Mouse (Mus musculus): ENCODE data around the gene AU022252. TPM values are rescaled to one million over a fixed set of nuclear protein-coding genes. Genes with fewer than 3 reads are reported as not detected.

Gene AU022252
- polyA plus RNA-seq, 2 experiments from 2014 or later, result 6.2 to 9.6 TPM

DNA sequence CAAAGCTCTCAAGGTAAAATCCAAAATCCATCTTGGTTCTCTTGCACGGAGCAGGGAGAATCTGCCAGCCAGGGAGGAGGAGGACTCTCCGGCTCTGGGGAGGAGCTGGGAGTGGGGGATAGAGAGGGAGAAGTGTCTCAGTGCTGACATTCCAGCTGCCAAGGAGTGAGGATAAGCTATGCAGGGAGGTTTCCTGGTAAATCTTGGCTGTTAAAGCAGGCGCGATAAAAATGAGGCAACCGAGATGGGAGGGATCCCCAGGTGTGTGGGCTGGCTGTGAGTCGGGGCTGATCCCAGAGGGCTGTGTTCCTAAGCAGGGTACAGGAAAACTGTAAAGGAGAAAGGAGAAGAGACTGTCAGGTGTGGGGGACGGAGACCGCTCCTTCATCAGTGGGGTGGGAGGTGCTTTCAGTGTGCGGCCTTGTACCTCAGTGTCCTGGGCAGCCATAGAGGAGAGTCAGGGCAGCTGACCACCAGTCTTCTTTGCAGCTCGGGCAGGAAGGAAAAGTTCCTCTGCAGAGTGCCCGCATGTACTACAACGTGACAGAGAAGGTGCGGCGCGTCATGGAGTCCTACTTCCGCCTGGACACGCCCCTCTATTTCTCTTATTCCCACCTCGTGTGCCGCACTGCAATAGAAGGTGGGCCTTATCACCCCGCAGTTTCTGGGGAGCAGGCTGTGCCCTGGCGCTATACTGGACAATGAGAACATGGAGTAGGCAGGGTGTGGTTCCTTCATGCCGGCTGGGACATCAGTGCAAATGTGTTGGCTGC, 12.1 kb upstream of the AU022252 start:
- ATAC-seq, result no peak

DNA sequence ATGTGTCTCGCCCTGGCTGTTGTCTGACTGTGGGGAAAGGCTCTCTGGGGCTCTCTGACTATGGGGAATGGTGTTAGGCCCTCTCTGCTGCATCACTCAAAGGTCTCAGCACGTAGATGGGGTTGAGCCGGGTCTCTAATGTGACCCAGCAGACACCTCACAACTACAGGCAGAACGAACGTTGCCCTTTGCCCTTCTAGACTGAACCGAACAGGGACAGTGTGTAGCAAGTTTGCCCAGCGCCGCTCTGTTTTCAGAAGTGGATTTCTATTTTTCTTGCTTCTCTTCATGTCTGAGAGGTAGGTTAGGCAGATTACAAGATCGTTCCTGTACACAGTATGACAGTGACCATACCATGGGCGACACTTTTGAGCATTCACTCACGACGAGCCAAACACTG, 10.1 kb upstream of the AU022252 start:
- no peak for ATAC-seq

GRCm38 (mm10) chr4:119241664-119242063, 9.2 kb upstream of the AU022252 start:
- no peak for ATAC-seq

- peak; percentile 97 for ATAC-seq
Observed at GRCm38 (mm10) chr4:119239181-119239682, 6.7 kb upstream of the AU022252 start.

DNA sequence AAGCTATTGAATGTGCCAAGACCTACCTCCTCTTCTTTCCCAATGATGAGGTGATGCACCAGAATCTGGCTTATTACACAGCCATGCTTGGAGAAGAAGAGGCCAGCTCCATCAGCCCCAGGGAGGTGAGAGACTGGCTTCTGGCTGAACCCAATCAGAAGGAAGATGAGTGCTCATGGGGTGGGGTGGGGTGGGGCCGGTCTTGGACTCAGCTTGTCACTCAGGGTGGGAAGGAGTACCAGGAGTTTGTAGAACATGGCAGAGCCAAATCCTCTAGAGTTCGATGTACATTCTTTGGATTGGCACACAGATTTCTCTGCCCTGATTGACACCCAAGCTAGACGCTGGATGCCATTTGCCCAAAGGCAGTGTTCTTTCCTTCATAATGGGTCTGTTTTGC, 6.1 kb upstream of the AU022252 start:
- ATAC-seq, result no peak

- no peak for ATAC-seq
Observed at GRCm38 (mm10) chr4:119234348-119234747, 1.8 kb upstream of the AU022252 start.

- ATAC-seq, result no peak
Observed at GRCm38 (mm10) chr4:119233256-119233901, 867 bp upstream of the AU022252 start.

DNA sequence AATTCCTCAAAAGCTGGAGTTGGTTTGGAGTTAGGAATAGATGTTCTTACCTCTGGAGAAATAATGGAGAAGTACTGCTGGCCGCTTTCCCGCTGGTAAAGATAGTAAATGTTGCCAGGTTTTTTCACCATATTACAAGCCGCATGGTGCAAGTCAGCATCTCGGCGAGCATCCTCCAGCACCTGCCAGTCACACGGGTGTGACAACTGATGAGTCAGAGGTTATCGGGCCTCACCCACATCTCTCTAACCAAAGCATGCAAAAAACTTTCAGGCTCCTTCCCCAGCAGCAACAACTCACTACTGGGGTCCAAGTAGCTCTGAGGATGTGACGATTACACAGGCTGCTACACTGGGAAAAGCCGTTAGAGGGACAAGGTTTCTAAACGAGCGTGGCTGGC, 5.8 kb downstream of the AU022252 start:
- ATAC-seq, result no peak

DNA sequence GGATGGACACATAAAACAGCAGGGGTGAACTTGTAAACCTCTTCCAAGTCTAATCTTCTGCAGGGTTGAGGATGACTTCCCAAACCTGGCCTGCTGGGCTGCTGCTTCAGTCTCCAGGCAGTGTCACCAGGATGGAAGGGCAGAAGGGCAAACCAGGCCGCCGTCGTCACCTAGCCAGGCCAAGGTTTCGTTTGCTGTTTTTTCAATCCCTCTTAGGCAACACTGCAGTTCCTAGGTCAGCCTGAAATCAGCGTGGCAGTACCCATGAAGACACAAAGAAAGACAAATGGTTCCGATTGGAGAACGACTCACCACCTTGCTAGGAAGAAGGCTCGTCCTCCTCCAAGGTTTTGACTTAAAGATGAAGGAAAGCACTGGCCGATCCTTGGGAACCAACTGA, 6.8 kb downstream of the AU022252 start:
- no peak for ATAC-seq

- no peak for ATAC-seq
Observed at GRCm38 (mm10) chr4:119224534-119224933, 8.0 kb downstream of the AU022252 start.

DNA sequence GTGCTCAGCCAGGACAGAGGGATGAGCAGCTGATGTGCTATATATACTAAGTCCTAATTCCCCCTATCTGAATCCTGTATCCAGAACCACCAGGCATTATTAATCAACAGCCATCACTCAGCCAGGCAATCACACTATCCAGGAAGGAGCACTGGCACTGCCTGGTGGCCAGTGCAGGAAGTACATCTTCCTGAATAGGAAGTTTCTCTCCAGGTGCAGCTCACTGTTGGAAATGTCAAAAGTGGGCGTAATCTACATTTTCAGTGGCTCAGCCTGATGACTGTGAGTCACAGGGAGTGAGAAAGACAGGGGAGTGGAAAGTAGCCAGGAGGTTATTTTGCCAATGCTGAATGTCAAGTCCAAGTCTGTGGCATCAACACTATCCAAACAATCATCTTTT, 8.8 kb downstream of the AU022252 start:
- peak; percentile 80 for ATAC-seq

- ATAC-seq, result no peak
Observed at GRCm38 (mm10) chr4:119218169-119218568, 14.3 kb downstream of the AU022252 start, which contains the start of gene Tmem269. Gene Tmem269 (minus strand): TSS chr4:119218217.

GRCm38 (mm10) chr4:119216667-119217066, 15.8 kb downstream of the AU022252 start:
- ATAC-seq, result no peak

- ATAC-seq, result peak; percentile 62
Observed at GRCm38 (mm10) chr4:119204672-119205071, 27.8 kb downstream of the AU022252 start.

DNA sequence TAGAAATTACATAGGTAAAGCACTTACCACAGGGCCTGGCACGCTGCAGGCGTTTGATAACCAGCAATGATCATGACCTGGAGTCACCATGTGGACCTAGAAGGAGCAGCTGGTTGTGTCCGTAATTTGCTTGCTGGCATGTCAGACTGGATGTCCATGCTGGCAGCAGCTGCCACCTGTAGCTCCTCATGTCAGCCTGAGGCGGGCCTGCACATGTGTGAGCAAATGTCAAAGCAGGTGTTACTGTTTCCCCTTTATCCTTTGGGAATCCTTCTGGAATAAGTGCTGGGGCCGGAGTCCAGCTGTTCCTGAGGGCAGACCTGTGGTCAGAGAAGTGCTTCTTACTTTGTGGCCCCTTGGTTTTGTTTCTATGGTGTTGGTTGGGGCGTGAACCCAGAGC, 34.4 kb downstream of the AU022252 start:
- no peak for ATAC-seq

DNA sequence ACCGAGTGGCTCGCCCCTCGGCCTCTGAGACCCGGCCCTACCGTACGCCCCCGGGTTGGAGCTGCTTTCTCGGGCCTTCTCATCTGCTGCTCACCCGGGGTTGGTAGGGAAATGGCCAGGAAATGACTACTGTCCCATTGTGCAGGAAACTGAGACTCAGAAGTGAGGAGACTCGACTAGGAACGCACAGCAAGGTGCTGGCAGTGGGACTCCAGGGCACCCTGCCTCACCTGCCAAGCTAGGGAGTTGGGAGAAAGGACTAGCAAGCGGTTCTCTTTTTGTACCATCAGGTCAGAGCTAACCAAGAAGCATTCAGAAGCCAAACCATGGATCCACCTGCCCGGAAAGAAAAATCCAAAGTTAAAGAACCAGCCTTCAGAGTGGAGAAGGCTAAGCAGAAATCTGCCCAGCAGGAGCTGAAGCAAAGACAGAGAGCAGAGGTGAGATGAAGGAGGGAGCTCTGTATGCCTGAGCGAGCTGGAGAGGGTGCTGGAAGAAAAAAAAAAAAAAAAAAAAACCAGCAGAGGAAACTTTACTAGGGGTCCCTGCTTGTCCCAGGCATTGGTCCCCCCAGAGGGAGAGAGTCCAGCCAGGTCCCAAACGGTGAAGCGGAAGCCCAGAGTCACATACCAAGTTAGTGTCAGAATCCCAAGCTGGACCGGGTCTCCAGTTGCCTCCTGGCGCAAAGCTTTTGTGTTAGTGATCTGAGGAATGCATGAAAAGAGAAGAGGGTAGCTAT, 36.8 kb downstream of the AU022252 start:
- ATAC-seq, result peak; percentile 59

- peak; percentile 90 for ATAC-seq
Observed at GRCm38 (mm10) chr4:119194909-119195581, 37.5 kb downstream of the AU022252 start, which contains the start of gene Svbp. Gene Svbp (plus strand): TSS chr4:119195306.

DNA sequence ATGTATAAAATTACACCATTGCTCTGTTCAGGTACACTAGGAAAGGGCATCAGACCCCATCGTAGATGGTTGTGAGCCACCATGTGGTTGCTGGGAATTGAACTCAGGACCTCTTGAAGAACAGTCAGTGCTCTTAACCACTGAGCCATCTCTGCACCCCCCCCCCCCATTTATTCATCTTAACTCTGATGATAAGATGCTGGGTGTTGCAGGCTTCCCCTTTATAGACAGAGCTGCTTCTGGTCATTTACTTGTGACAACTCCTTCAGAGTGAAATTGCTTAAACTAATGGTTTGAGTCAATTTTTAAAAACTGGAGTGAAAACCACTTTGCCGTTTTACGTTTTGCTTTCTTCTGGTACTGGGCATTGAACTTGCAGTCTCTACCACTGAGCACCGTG, 39.8 kb downstream of the AU022252 start:
- no peak for ATAC-seq

- ATAC-seq, result no peak
Observed at GRCm38 (mm10) chr4:119191273-119191672, 41.2 kb downstream of the AU022252 start.

DNA sequence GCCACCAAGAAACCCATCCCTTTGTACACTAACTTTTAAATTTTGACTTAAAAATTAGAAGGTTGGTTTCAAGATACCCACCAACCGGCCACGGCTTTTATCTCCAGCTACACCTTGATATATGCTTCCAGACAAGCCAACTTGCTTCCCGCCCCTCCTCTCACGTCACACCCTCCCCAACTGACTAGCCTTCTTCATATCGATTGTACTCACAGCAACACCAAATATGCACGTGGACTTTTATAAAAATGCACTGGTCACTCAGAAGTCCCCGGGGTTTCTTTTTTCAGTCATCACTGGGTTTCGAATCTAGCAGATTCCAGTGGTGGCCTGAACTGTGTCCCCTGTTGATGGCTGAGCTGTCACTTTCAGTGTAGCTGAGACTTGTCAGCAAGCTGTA, 41.9 kb downstream of the AU022252 start:
- ATAC-seq, result no peak

- ATAC-seq, result no peak
Observed at GRCm38 (mm10) chr4:119189864-119190263, 42.6 kb downstream of the AU022252 start, which contains the start of gene Ermap. Gene Ermap (minus strand): TSS chr4:119190011.

GRCm38 (mm10) chr4:119189392-119189791, 43.1 kb downstream of the AU022252 start:
- ATAC-seq, result no peak

All from CD4-positive, CD25-positive, alpha-beta regulatory T cell, adult 4 months (primary cell).